14 mouse cellular contexts compared by ENCODE assay signal in genomic region chr11:33957595-33957994, GRCm38 (mm10). TPM values are rescaled to one million over a fixed set of nuclear protein-coding genes. Genes with fewer than 3 reads are reported as not detected.
"Had no signal": no experiment of that assay in that cellular context is flagged by ENCODE, and none has a peak within 500 bp of the region (broad histone marks: within the 10 kb centered on the region; RNA-seq: fewer than 3 reads in every experiment).

No protein-coding gene starts in this region.

- H3K27ac ChIP-seq: limb, embryonic 15.5 days; liver, embryonic 13.5 days; lung, embryonic 15.5 days; macrophage; midbrain, embryonic 12.5 days had no signal

- H3K4me1 ChIP-seq: limb, embryonic 15.5 days; liver, embryonic 13.5 days; midbrain, embryonic 12.5 days had no signal

- H3K36me3 ChIP-seq: limb, embryonic 15.5 days; liver, embryonic 13.5 days; lung, embryonic 15.5 days; midbrain, embryonic 12.5 days had no signal

- H3K9ac ChIP-seq: limb, embryonic 15.5 days; liver, embryonic 13.5 days; liver, postnatal 0 days; lung, embryonic 15.5 days; midbrain, embryonic 12.5 days had no signal

- H3K4me2 ChIP-seq: limb, embryonic 15.5 days; liver, embryonic 13.5 days; lung, embryonic 15.5 days; midbrain, embryonic 12.5 days had no signal

- H3K27me3 ChIP-seq: limb, embryonic 15.5 days; lung, embryonic 15.5 days; midbrain, embryonic 12.5 days had no signal

- ATAC-seq: liver, postnatal 0 days had no signal

- DNase-seq: kidney, adult 11 months; kidney, postnatal 14 days; liver, embryonic 13.5 days; liver, postnatal 0 days; lung, postnatal 14 days; right cerebral cortex, postnatal 4 days; spleen, adult 18-20 months; thymus, postnatal 4 days had no signal

- H3K4me3 ChIP-seq: limb, embryonic 15.5 days; liver, embryonic 13.5 days; lung, embryonic 15.5 days; megakaryocyte, embryonic 14.5 days; midbrain, embryonic 12.5 days had no signal

- H3K9me3 ChIP-seq: limb, embryonic 15.5 days; liver, embryonic 13.5 days; lung, embryonic 15.5 days; midbrain, embryonic 12.5 days had no signal

RNA-seq across cellular contexts. Expression of gene Kcnmb1, which starts 5.2 kb away (rescaled TPM):
- total RNA-seq: neutrophil, adult 5-6 weeks had no signal
- polyA plus RNA-seq: macrophage had no signal

RNA-seq across cellular contexts. Expression of gene Kcnip1, which starts 35.4 kb away (rescaled TPM):
- total RNA-seq: neutrophil, adult 5-6 weeks had no signal
- polyA plus RNA-seq: liver, postnatal 0 days; macrophage had no signal
